Mouse (Mus musculus) heart, postnatal 36 days (tissue): Measurements from ENCODE around the gene Crat. TPM values are rescaled to one million over a fixed set of nuclear protein-coding genes. Genes with fewer than 3 reads are reported as not detected.
A peak's percentile ranks its signal among the peaks of the same experiment; 100 is the strongest.
"Not testable (repeated sequence)": the region's sequence is repeated elsewhere in the genome, so short reads cannot be mapped to it uniquely, and the experiment has no call there.

Experiments
- DNase-seq, 2 experiments: peaks; one replicate each; pipeline ENCODE4 v3.0.0; 2021 to 2022
- intact Hi-C: fragments of 180-260 bp; cut with DNase I; formaldehyde crosslinking; loops from one replicate; pipeline ENCODE4 v1.15.1; 2025
- total RNA-seq, 2 experiments: library from RNA; stranded (reverse); gene quantifications; 2 replicates each; pipeline ENCODE4 v1.2.3; 2021

The Crat gene
- total RNA-seq, 2 experiments from 2014 or later, result 496 to 534 TPM

DNA sequence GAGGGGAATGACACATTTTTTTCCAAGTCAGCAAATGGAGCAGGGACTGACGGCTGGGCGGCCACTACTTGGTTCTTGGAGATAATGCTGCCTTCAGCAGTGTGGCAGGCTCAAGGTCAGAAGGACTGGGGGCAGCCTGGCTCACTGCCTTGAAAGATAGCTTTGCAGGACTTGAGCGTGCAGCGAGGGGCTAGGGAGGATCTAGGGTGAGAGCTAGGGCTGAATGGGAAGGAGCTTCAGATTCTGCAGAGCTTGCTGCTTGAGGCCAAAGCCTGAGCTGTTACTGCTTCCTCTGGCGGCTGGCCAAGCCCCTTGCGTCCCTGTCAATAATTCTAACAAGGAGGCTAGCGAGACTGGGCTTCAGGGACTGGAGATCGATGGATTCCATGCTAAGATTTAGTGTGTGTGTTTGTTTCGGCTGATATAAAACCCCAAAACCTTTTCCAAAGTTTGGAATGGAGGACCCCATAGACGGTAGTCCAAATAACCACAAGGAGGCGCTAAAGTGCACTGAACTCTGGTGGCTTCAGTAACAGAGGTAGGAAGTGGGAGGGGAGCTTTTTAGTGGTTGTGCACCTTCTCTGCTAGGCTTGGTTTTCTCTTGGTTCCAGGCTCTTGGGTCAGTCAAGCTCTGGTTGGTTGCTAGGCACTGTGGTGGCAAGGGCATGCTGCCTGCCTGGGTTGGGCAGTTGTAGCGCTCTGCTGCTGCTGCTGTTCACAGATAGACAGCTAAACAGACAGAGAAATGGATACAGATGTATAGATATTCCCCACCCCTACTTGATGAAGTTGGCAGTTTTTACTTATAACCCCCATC is 25.3 kb upstream of the Crat start:
- DNase-seq, result peak; percentile 78 to 86
- intact Hi-C loops, result loop anchor here (1.0 to 5.0 kb wide), 4 partner anchors 29 to 271 kb away; no protein-coding TSS in a partner anchor

DNA sequence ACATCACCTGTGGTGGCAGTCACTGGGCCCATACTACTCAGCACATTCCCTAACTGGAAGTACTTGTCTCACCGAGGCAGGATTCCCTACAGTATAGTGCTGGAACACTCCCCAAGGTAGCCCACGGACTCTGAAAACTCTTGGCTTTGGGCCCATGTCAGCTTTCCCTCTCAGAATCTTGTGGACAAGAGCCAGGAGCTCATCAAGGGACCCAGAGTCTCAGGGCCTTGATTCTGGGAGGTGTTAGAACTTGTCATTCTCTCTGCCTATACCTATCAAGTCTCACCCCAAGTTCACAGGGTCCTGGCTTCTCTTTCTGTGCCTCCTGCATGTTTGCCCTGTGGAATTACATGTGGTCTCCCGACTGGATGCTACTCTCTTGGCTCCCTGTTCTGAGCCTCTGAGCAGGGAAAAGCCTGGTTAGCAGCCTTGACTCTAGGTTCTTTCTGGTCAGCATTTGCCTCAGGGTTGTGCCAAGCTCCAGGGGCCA is 24.6 kb upstream of the Crat start:
- intact Hi-C loops, result loop anchor here (2.0 to 5.0 kb wide), 3 partner anchors 107 to 272 kb away; no protein-coding TSS in a partner anchor
- peak in 1 of 2 experiments; percentile 34 for DNase-seq

DNA sequence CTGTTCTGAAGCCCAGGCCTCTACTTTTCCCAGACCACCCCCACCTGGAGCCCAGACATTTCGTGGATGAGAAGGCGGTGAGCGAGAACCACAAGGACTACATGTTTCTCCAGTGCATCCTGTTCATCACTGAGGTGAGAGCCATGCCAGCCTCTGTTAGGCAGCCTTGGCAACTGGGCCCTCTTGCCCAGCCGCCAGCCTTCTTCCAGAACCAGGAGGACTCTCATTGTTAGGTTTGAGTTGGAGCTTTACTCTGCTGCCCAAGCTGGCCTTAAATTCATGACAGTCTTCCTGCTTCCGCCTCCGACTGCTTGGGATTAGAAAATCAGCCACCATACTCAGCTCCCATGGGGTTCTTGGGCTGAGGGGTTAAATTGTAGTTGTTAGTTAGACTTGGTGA is 24.0 kb upstream of the Crat start:
- intact Hi-C loops, result loop anchor here (2.0 to 5.0 kb wide), 3 partner anchors 107 to 273 kb away; no protein-coding TSS in a partner anchor
- DNase-seq, result no peak

DNA sequence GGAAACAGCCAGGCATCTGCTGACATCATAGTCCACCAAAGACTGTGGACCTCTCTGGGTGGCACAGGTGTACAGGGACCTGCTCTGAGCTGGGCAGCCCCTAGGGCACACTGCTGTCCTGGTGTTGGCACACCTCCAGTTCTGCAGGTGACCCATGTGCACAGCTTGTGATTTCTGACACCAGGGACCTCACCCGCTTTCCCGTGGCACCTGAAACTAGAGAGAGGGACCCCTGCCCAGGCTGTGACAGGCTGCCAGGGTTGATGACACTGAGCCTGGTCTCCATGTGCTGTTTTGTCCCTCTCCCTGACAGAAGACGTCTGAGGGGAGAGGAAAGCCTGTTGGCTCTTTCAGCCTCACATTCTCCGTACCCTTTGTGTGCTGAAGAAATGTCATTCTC is 22.2 kb upstream of the Crat start:
- intact Hi-C loops, result loop anchor here (2.0 kb wide), 2 partner anchors 157 to 357 kb away; partner anchors contain the start of gene Cstad
- no peak for DNase-seq

DNA sequence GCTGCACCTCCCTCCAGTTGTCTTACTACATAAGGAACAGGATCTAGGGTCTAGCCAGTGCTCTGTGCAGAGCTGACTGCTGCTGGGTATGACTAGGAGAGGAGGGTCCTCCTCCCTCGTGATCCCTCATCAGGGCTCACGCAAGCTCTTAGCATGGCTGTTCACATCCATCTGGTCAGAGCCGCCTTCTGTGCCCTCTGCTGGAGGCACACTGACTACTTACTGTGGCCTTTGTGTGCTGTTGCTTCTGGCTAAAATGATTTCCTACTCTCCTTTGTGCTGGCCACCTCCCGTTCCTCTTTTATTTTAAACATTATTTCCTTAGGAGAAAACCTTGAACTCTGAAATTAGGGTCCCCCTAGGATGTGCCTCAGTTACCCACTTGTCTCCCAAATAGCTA is 21.2 kb upstream of the Crat start:
- DNase-seq, result no peak
- intact Hi-C loops, result loop anchor here (1.0 to 2.0 kb wide), 3 partner anchors 33 to 358 kb away; partner anchors contain the start of gene Cstad

DNA sequence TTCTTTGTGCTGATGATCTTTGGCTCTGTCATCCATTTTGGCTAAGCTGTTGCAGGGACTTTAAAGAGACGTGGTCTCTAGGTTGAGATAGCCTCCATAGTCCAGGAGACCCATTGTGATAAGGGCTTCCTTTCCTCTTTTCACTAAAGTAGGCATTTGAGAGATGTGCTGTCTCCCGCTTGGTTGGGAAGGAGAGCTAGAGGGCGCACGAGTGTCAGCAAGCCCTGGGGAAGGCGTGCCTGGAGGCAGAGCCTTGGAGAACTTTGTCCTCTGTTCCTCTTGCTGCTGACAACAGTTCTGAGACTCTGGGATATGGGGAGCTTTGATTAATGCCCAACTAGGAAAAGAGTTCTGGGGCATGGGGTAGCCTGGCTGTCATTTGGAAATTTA is 20.5 kb upstream of the Crat start:
- peak; percentile 59 to 70 for DNase-seq
- intact Hi-C loops, result loop anchor here (1.0 to 2.0 kb wide), 3 partner anchors 34 to 359 kb away; partner anchors contain the start of gene Cstad

DNA sequence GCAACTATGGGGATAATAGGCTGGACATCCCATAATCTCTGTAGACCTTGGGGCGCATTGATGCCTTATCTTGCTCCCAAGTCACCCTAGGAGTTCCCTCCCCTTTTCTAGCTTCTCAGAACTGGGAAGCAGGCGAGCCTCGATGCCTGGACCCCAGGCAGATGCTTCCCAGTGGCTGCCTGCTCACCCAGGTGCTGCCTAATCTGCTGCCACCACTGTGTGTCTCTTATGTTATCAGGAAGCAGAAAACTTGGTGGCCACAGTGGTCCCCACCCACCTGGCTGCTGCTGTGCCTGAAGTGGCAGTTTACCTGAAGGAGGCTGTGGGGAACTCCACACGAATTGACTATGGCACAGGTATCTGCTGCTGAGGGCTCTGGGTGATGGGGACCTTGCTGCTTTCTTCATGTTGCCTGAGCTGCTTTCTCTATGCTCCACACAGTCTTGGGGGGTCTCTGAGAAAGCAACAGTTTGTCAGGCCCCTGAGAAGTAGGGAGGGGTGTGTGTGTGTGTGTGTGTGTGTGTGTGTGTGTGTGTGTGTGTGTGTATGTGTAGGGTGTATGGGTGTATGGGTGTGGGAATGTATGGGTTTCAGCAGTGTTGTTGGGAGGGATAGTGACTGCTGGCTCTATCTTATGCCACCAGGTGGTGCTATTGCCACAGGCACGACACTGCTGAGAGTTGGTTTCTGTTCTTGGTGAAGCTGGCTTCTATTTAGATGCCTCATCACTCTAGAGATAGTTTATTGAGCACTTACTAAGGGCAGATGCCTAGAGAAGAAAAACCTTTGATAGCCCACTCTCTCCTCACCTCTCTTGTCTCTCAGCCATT is 19.9 kb upstream of the Crat start:
- intact Hi-C loops, result loop anchor here (1.0 to 2.0 kb wide), 4 partner anchors 35 to 499 kb away; partner anchors contain the start of gene Cstad
- peak; percentile 74 to 78 for DNase-seq

DNA sequence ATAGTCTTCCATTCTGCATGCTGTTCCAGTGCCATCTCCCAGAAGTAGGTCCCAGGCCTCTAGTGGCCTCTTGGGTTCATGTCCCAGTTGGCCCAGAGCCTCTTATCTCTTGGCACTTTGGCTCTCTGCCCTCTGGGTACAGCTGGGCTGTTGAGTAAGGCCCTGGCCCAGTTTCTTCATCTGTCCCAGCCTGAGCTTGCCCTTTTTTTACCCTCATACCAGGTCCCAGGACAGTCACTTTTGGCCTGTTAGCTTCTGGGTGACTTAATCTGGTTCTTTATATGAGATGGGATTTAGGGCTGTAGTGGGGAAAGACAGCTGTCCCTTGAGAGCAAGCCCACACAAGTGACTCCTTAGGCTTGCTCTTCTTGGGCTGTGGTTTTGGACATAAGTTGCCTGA is 13.5 kb upstream of the Crat start:
- intact Hi-C loops, result no loop called here
- peak; percentile 53 to 62 for DNase-seq

DNA sequence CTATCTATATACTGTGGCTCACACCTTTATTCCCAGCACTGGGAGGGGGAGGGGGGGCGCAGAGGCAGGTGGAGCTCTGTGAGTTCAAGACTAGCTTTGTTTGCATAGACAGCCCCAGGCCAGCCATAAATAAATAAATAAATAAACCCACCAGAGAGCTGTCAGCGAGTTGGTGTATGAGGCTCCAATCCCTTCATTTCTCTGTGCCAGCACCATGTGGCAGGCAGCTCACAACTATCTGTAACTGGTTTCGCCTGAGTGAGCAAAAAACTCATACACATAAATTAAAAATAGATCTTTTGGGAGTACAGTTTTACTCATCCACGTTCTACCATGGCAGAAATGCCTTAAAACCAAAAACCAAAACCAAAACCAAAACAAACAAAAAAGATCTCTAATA is 5.8 kb upstream of the Crat start:
- intact Hi-C loops, result no loop called here
- DNase-seq, result no peak

DNA sequence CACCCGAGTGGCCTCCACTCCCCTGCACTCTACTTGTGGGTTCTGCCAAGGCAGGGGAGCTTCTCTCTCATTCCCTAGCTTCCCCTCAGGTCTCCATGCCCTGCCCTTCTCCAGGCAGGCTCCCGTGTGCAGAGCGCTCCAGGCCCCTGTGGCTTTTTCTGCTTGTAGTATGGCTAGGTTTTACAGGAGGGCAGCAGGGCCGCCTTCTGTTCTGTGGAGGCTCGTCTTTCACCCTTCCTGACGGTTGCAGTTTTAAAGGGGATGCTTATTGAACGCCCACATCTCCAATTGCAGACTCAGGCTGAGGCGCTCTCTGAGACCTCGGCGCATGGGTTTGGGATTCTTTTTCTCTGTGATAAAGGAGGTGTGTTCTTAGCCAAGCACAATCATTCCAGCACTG is 3.5 kb upstream of the Crat start:
- intact Hi-C loops, result no loop called here
- DNase-seq, result no peak

DNA sequence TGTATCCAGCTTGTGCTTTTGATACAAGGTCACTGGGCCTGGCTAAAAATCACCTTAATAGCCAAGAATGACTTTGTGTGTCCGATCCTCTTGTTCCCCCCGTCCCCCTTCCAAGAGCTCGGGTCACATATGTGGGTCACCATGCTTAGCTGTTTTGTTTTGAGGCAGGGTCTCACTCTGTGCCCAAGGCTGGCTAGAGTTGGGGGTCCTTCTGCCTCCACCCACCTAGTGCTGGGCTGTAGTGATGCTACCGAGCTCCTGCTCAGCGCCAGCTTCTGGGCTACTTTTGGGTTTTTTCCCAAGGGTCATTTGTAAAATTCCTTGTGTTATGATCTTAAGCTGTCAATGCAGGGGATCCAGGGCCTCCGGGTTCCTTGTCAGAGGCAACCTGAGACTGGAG is 2.6 kb upstream of the Crat start:
- intact Hi-C loops, result no loop called here
- no peak for DNase-seq

DNA sequence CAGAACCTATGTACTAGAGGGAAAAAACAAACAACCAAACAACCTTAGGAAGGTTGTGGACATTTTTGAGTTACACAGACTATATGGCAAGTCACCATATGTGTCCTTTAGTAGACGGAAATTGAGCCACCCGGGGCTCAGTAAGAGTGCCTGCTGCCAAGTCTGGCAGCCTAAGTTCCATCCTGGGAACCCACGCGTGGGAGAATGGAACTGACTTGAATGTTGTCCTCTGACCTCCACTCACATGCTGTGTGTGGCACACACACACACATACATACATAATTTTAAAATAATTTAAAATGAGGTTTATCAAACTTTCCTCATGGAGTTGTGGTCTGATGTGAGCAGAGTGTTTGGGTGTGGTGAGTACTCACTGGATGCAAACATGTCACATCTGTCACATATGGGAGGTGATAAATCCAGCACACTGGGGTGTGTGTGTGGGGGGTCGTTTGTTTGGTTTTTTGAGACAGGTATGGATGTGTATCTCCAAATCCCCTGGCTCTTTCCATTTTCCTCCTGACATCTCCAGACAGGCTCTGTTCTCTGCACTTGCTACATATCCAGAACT is 2.1 kb upstream of the Crat start:
- intact Hi-C loops, result no loop called here
- no peak for DNase-seq

DNA sequence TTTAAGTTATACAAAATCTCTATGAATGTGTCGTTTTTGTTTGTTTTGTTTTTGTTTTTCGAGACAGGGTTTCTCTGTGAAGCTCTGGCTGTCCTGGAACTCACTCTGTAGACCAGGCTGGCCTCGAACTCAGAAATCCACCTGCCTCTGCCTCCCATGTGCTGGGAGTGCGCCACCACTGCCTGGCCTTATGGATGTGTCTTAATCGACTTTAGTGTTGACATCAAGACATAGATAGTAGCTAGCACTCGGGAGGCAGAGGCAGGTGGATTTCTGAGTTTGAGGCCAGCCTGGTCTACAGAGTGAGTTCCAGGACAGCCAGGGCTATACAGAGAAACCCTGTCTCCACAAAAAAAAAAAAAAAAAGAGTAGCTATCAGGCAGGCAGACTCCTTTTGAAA is 1.5 kb upstream of the Crat start:
- DNase-seq, intact Hi-C loops: not testable (repeated sequence)

DNA sequence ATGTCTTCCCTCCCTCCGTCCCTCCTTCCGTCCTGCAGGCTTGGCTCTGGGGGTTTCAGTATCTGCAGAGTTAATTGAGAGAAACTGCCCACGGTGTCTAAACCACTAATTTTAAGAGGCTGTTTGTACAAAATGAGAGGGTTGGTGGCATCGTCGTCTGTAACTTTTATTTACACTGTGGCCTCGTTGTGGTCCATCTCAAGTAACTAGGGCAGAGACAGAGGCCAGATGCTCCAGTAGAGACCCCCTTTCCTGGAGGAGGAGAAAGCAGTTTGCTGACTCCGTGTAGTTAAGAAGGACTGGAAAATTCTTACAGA is 994 bp upstream of the Crat start:
- intact Hi-C loops, result no loop called here
- DNase-seq, result no peak

DNA sequence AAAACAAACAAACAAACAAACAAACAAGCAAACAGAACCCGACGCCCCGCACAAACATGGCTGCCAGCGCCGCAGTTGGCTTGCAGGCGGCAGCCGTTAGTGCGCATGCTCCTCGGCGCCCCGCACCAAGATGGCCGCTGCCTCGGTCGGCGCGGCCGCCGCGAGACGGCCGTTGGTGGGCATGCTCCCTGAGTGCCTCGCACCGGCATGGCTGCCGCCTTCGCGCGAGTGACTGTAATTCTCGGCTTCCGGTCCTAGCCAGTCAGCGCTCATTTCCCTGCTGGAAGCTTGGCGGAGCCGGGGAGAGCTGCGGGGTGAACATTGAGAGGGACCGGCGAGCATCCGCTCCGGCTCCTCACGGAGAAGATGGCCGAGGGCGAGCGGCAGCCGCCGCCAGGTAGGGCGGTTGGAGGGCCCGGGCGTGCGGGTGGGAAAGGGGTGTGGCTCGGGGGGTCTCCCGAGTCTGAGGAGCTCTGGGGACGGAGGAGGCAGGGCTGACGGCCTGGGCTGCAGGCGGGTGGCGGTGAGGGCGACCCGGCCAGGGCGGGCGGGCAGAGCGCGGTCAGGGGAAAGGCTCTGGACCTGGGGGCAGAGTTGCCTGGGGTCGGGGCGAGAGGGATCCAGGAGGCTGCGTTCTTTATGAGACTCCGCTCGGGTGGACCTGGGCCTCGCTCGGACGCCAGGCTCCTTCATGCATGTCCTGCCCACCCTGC is 479 bp upstream of the Crat start, which contains the start of gene Ptpa:
TSS of gene Ptpa (plus strand) at position 104 of the 713 bp plus-strand sequence.
- intact Hi-C loops, result loop anchor here (2.0 kb wide), 1 partner anchor 49 kb away; no protein-coding TSS in a partner anchor
- DNase-seq, result peak; percentile 92 to 95

DNA sequence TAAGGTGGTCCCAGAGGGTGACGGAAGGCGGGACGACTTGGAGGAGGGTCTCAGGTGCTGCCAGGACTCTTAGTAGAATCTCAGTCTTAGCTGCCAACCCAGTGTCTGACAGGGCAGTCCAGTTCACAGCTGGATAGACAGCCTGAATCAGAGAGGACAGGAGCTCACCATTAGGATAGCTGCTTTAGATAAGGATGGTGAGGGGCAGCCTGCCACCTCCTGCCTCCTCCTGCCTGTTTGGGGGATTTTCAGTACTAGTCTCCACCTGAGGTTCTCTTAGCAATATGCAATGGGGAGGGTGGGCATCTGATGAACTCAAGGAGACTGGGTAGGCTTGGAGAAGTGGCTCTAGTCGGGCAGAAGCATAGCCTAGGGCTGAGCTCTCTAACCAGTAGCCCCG is 932 bp downstream of the Crat start:
- DNase-seq, result no peak
- intact Hi-C loops, result loop anchor here (2.0 kb wide), 1 partner anchor 48 kb away; no protein-coding TSS in a partner anchor

DNA sequence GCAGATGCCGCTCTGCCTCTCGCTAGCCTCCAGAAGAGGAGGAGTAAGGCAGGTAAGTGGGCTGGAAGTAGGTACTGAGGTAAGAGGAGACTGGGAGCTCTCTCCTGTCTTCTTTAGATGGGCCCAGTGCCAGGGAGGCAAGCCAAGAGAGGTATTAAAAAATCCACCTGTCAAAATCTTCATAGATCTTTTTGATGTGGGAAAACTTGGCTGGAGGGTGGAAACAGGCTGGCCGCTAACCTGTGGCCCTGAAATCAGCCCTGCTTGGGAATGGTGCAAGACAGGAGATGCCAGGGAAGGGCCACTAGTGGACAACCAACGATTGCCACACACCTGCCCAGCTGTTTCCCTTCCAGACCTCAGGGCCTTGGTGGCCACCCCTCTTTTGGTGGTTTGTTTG is 1.5 kb downstream of the Crat start:
- intact Hi-C loops, result loop anchor here (2.0 kb wide), 1 partner anchor 47 kb away; no protein-coding TSS in a partner anchor
- DNase-seq, result no peak

DNA sequence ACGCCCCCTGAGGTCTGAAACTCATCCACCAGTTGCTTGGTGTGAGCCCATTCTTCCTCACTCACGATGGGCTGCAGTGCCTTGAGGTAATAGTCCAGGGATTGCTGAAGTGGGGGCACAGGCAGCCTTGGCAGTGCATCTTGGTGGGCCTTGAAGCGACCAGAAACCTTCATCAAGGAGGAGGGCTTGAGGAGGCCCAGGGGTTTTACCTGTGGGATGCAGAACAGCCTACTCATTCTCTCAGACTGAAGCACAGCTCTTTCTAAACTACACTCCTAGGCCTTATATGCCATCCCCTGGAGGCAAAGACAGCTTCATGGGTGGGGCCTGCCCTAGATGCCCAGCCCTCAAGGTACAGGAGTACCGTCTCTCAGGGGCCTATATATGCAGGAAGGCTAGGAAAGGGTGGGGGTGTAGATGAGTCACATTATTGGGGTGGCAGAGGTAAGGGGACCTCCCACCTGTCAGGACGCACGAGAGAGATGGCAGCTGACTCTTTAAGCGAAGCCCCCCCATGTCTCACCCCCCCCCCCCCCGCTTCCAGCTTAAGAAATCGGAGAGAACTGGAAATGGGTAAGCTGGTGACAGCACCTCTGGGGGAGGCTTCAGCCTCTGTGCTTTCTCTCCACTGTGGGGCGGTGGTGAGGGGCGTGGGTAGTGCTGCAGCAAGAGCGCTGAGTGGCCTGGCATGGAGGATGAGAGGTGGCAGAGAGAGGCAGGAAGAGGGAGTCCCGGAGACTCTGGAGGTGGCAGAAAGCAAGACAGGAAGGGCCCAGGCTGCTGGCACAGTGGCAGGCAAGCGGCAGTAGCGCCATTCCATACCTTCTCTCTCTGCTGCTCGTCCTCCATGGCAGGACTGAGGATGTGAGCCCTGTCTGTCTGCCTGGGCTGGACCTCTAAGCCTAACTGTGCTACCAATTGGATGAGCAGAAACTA is 2.3 kb downstream of the Crat start:
- intact Hi-C loops, result no loop called here
- DNase-seq, result no peak
